Mouse (Mus musculus): Measurements from ENCODE around the gene Krt88.
A peak's percentile ranks its signal among the peaks of the same experiment; 100 is the strongest.

Krt88 gene

DNA sequence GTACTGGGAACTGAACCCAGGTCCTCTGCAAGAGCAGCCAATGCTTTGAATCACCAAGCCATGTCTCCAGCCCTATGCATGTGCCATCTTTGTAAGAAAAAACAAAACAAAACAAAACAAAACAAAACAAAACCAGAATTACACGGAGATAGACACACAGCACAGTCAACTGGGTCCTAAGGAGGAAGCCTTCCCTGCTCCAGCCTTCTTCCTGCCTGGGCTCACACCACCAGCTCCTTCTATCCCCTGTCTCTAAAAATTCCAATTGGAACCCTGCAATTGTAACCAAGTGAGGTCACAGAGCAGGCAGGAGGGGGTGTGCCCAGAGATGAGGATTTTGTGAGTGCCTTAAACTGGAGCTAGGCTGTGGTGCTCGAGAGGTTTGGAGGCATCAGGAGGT is at the start of gene Krt88:
TSS of gene Krt88 (plus strand) at position 301 of the 400 bp plus-strand sequence.
- DNase-seq (ENCODE audit: low spot score): no peak

DNA sequence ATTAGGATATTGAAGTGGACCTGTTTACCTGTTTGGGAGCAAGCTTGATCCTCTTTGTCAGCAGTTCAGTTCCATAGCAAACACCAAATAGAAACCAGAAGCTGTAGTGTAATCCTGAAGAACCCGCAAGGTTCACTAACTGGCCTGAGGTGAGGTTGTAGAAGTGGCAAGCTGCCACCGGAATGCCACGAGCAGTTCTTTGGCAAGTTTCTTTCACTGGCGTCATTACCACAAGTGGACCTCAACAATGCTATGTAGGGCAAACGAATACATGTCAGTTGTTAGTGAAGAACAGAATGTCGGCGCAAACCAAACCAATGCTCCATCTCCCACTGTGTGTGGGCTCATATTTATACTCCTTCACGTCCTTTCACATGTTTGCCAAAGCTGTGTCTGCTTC is 49.3 kb upstream of the Krt88 start:
- no peak for DNase-seq (ENCODE audit: low spot score)

DNA sequence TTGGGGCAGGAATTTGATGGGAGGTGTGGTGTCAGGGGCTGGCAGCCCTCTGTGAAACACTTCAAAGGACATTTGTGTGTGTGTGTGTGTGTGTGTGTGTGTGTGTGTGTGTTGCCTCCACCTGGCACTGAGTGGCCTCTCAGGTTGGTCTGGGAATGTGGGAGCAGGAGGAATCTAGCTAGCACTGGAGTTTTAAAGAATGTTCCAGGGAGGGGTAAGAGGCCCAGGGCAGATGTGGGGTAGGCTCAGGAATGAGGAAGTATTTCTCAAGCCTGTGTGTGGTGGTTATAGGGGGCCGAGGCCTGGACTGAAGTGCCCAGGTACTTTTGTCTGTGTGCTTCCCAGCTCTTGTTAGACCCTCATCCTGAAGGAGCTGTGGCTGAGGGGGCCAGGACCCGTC is 36.8 kb upstream of the Krt88 start, which contains the start of gene Krt7:
TSS of gene Krt7 (plus strand) at position 269 of the 400 bp plus-strand sequence.
- no peak for DNase-seq (ENCODE audit: low spot score)

DNA sequence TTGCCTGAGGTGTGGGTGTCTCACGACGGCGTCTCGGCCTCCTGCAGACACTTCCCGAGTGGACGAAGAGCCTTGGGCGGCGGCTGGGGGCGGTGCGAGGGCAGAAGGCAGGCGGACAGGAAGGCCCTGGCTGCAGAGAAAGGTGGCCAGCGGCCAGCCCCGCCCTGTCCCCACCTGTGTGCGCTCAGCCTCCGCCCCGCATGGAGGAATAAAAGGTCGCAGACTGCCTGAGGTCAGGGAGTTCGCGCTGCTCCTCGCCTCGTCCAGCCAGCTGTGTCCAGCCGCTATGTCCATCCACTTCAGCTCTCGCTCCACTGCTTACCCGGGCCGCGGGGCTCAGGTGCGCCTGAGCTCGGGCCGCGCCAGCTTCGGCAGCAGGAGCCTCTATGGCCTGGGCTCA is 35.4 kb upstream of the Krt88 start:
- no peak for DNase-seq (ENCODE audit: low spot score)

DNA sequence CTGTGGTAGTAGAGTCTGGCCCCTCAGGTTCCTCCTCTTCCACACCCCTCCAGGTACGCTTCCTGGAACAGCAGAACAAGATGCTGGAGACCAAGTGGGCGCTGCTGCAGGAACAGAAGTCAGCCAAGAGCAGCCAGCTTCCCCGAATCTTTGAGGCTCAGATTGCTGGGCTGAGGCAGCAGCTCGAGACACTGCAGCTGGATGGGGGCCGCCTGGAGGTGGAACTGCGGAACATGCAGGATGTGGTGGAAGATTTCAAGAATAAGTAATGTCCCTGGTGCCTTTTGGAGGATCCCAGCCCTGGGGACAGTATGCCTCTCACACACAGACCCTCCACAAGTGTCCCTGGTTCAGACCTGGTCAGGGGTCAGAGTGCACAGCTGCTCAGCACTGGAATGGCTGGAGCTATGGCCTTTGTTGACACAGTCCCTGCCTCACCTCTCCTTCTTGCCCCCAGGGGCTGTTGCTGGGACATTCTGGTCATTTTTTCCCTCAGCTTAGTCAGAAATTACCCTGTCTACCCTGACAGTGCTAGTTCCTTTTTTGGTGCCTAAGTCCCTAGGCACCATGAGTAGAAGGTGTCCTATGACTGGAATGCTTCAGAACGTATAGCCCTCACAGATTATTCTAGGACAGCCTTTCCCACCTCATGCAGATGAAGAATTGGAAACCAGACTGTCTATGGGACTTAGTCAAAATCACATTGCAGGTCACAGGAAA is 33.5 kb upstream of the Krt88 start:
- peak; percentile 30 for DNase-seq (ENCODE audit: low spot score)

DNA sequence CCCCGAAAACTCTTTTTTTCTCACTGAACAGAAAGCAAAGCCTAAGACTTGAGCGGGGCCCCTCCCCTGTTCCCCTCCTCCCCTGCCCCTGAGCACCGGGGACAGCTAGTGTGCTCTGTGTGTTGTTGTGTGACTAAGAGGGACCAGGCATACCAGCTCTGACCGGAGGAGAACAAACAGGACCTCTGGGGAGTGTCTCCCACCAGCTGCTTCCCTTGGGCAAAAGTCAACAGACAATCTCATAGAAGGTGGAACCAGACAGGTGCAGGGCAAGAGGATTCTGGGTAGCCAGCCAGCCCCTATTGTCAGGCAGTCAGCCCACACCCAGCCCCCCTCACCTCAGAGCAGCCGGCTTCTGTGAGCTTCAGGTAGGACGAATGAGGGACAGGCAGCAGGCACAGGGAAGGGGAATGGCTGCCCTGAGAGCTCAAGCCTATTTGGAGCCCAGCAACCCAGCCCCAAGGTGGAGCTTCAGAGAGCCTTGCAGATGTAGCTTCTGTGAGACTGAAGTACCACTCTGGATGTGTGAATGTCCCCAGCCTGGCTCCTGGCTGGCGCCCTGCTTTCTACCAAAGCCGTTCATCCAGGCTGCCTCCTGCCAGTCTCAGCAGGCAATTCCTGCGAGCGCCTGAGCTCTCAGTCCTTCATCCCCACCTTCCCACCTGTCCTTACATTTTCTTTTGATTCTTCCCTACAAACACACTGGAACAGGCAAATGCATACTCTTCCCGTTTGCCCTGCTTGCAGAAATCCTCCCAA is 32.6 kb upstream of the Krt88 start:
- DNase-seq (ENCODE audit: low spot score): no peak

DNA sequence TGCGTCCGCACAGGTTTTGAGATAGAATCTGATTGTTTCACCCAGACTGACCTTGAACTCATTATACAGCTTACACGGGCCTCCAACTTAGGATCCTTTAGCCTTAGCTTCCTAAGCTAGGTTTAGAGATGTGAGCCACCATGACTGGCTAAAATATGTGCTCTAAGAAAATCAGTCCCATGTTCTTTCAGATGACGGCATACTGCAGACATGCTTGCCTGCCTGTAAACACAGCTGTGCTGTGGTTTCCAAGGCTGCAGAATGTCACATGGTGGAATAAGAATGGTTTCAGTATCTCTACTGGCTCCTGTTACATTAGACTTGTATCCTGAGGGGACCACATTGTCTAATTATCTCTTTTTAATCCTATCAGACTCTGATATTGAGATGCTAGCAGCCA is 28.6 kb upstream of the Krt88 start:
- DNase-seq (ENCODE audit: low spot score): no peak

DNA sequence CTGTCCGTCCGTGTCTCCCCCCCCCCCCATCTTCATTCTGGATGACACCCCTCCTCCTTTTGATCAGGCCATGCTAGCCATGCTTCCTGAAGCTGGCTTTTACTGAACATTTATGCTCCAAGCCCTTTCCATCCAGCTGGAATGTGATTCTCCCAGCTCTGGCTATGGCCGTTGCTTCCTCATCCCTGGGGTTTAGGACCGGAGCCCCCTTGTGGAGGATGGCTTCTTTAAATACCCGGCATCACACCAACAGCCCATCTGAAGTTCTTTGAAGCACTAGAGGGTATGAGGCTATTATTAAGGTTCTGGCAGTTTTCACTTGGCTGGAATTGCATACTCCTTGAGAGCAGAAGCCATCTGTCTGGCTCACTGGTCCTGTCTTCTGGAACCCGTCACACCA is 26.6 kb upstream of the Krt88 start:
- DNase-seq (ENCODE audit: low spot score): peak; percentile 44

DNA sequence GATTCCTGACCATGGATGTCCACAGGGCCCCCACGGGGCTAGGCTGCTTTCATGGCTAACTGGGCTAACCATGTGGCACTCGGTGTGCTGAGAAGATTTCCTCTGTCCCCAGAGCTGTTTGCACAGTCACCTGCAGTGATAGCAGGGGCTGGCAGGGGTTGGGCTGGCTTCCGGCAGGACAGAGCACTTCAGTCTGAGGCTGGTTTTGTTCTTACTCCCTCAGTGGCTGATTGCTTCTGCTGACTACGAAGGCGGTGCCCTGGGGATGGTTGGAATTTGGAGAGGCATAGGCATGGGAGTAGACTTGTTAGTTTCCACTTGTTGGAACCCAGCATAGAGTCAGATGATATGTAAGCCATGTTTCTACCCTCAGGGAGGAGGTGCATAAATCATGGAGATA is 22.6 kb upstream of the Krt88 start:
- no peak for DNase-seq (ENCODE audit: low spot score)

DNA sequence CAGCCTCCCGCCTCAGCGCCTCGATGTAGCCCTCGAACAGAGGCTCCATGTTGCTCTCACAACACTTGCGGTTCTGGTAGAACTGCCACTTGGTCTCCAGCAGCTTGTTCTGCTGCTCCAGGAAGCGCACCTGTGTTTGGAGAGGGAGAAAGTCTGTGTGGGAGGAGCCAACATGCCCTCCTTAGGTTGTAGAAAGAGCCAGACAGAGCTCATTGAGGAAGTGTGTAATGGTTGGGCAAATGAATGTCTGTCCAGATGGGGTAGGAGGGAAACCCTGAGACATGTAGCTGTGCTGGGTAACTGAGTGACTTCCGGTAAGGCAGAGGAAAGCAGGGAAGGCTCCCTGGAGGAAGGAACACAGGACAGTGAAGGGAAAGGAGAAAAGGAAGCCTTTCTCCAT is 10.9 kb upstream of the Krt88 start:
- no peak for DNase-seq (ENCODE audit: low spot score)

DNA sequence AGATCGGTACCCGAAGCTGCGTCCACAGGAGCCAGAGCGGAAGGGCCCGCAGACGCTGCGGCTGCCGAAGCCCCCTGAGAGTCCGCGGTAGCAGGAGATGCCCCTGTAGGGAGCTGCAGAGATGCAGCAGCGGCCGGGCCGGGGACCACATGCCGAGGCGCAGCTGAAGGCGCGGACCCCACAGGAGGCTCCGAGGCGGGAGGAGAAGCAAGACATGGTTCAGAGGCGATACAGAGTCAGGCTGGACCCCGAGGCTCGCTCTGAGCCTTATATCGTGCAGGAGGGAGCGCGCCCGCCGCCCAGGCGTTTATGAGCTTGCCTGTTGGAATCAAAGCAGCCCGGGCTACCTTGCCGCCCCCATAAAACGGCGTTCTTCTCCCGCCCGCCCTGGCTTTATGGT is 9.0 kb upstream of the Krt88 start, which contains the start of gene Krt87:
TSS of gene Krt87 (minus strand) at position 250 of the 400 bp plus-strand sequence.
- peak; percentile 32 for DNase-seq (ENCODE audit: low spot score)

DNA sequence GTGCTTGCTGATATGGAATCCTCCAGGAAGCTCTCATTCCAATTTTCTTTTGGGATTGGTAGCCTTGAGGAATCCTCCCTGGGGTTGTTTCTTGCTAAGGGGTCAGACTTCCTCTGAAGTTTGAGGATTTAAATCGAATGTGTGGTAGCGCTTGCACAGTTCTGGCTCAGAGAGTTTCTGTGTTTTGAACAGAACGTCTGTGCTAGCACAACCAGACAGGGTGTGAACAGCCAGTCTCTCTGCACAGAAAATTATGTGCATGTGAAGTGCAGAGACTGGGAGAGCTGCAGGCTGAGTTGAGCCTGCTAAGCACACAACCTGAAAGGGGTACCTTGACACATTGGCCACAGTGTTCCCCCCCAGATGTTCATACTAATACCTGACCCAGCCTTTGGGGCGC is 6.7 kb upstream of the Krt88 start:
- no peak for DNase-seq (ENCODE audit: low spot score)

DNA sequence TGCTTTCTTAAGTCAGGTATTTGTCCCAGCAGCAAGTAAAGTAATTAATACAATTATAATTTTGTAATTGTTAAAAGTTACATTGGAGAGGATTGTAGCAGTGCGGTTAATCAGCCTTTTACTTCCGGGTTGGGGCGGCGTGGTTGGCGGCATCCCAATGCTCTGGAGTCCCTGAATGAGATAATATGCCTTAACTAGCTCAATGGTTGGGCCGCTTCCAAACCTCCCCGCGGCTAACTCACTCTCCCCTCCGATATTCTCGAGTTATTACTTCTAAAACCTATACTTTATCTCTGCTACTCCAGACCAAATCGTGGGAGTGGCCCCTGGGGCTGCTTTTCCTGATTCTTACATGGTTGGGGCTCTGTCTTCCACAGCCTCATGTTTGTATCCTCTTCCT is 972 bp upstream of the Krt88 start:
- no peak for DNase-seq (ENCODE audit: low spot score)

DNA sequence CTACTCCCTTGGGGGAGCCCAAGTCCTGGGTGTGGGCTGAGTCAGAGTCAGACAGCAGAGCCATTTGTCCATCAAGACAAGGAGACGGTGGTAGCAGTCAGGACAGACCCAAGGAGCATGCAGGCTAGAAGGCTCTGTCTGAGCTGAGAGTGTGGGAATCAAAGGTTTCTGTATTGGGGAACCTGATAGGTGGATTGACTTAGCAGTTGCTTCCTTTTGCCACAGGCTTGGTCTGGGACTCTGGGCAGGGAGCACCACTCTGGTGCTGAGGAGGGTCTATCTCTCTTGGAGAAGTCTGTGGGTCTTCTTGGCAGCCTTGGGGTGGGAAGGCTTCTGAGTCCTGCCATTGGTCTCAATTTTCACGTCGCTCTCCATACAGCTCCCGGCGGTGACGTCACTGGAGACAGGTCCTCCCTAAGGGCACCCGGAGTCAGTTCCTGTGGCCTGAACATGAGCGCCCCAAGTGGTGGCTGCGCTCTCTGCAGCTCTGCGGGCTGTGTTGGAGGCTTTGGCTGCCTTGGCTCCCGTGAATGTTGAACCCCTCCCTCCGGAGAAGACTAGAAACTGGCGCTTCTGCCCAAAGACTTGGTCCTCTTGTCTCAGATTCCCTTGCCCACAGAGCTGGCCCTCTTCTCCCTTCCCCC is 5.7 kb downstream of the Krt88 start:
- DNase-seq (ENCODE audit: low spot score): peak; percentile 87

DNA sequence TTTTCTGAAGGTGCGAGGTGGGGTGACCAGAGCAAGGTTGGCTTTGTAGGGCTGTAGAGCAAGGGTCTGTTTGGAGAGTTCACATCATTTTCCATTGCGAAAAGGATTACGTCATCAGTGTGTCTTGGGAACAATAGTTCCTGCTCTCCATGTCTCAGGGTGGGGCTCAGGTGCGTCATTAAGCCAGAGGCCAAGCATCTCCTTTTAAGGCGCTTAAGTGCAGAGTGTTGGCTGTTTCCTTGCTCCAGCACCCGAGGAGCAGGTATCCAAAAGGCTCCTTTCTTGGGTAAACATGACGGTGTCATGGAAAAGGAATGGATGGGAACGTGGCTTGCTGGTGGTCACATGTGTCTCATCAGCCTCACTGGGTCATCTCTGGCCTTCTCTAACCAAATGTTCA is 7.2 kb downstream of the Krt88 start:
- DNase-seq (ENCODE audit: low spot score): no peak

DNA sequence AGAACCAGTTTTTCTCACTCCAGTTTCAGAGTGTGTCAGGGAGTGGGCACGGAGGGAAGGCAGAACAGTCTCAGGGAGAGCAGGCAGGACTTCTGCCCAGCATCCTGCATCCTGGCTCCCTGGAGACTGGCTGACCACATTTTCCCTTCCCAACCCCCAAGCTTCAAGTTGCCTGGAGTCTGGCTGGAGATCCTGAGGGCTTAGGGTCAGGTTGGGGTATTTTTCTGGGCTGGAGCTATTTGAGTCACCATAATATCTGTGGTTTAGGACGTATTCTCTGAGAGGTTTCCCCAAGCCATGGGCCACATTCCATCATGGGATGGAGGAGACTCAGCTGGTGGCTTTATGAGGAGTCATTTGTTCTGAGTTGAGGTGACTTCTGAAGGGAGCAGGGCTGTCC is 7.7 kb downstream of the Krt88 start:
- no peak for DNase-seq (ENCODE audit: low spot score)

DNA sequence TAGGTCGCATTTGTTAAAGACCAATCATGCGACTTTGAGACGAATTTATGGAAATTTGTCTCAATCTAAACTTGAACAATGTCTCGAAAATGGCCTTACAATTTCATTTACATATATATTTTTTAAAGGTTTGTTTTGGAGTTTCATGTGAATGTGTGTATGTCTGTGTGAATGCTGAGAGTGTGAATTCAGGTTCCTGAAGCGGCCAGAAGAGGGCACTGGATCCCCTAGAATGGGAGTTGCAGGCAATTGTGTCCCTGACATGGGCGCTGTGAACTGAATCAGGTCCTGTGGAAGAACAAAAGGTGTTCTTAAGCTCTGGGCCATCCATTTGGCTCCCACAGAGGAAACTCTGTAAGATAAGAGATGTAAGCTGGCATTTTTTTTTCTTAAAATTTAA is 8.3 kb downstream of the Krt88 start:
- no peak for DNase-seq (ENCODE audit: low spot score)

DNA sequence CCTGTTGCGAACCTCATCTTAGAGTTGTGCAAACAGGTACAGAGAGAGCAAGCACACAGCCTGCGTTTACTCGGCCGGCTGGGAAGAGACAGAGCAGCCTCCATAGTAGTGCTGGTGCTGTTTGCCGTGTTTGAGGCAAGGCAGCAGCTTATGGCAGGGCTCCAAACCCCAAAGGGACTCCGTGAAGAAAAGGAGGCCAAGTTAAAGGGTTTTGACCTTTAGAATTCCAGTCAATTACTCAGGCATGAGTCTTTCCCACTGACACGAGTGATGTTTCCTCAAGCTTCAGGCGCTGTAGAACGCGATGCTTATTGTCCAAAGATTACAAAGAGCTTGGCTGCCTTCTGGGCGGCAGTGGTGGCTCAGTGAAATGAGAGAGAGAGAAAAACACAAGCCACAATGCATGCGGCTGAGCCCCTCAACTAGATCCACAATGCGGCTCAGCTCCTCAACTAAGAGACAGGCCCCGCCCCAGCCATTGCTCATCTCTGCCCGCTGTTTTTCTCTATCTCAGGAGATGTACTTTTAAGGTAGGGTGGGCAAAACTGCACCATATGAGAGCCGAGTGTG is 10.9 kb downstream of the Krt88 start:
- peak; percentile 19 for DNase-seq (ENCODE audit: low spot score)

DNA sequence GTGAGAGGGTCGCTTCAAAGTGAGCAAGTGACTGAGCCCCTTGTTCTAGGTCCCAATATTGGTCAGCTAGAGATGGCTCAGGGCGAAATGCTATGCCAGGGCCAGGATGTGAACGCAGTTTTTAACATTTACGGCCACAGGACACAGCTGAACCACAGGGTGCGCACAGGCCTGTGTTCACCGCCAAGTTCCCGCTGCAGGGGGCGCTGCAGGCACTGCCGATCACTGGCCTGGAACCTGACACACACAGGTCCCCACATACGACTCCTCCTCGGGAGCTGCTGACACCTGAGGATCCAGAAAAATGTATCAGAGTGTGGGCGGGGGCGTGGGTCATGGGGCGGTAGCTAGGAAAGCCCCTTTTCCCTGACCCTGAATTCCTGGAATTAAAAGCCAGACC is 11.7 kb downstream of the Krt88 start:
- no peak for DNase-seq (ENCODE audit: low spot score)

DNA sequence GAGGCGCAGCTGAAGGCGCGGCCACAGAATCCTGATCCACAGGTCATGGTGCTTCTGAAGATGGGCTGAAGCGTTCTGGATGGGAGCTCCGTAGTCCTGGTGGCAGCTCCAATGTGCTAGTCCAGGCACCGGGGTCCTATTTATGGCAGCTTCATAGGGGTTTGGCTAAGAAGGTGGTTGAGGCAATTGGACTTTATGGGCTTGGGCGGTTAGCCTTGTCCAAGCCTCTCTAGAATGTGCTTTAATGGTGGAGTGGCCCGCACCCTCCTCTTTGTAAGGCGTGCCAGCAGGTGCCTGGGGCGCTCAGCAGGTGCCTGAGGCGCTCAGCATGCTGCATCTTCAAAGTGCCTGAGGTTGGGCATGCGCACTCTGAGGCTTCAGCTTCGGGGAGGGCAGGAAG is 16.1 kb downstream of the Krt88 start, which contains the start of gene Krt81:
TSS of gene Krt81 (minus strand) at position 101 of the 400 bp plus-strand sequence.
- no peak for DNase-seq (ENCODE audit: low spot score)

DNA sequence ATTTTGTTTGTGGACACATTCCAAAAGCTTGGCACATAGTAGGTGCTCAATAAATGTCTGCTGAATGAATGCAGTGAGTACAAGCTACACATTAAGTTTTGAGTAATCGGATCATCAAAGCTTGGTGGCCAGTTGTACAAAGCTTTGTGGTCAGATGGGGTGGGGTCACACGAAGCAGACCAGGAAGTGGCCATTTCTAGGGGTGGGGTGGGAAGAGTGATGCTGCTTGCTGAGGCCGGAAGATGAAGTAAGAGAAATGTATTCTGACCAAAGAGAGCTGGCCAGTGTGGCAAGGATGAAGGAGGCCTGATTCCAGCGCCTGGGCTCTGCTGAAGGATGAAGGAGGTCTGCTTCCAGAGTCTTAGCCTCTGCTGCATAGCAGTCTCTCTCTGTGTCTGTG is 21.5 kb downstream of the Krt88 start:
- DNase-seq (ENCODE audit: low spot score): no peak

DNA sequence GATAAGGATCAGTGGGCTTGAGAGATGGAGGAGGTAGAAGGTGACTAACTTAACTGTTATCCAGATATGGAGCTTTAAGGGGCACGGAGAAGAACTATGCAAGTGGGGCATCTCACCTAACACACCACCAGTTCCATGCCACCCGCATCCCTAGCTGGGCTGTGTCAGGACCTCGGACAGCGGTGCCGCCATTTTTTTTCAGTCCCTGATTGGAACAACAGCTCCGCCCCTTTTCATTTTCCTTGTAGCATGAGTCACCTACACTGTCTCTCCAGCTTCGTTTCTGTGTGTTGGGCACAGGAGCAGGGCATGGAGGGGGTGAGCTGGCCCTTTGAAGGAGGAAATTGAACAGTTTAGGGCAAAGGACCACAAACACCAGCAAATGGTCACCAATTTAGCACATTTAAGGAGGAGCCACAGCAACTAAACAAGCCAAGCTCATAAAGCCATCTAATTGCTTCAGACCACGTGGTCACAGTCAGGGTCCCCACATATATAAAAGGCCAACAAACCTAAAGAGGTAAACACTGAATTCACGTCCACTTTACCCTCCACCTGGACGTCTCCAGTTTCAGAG is 25.5 kb downstream of the Krt88 start, which contains the start of gene Krt86:
TSS of gene Krt86 (plus strand) at position 527 of the 577 bp plus-strand sequence.
- peak; percentile 74 for DNase-seq (ENCODE audit: low spot score)

Measured in embryo, embryonic 10.5 days (tissue).